In genomic region chr16:23482846-23483245, GRCm38 (mm10) we compare ENCODE assay signal across 25 mouse cellular contexts. TPM values are rescaled to one million over a fixed set of nuclear protein-coding genes. Genes with fewer than 3 reads are reported as not detected.
DNase-seq lines count a peak whose midpoint lies in the region; ATAC-seq lines count a peak whose summit lies in the region.
"Had no signal": no experiment of that assay in that cellular context is flagged by ENCODE, and none has a peak within 500 bp of the region (broad histone marks: within the 10 kb centered on the region; RNA-seq: fewer than 3 reads in every experiment).

No protein-coding gene starts in this region.

- peak; percentile 59 for DNase-seq in heart, adult 11 months
- DNase-seq in heart, postnatal 10 days: no peak
- peak; percentile 14 for DNase-seq in ES-CJ7 (ENCODE audit: low read depth, low spot score)
- DNase-seq in ZHBTc4 (ENCODE audit: low read depth, low spot score): peak; percentile 23
- DNase-seq: adrenal gland, adult 2 months; adrenal gland, postnatal 10 days; adrenal gland, postnatal 25 days; B cell, adult 2 months; cerebellum, adult 11 months; cerebellum, adult 18-20 months; cerebellum, adult 8-10 months; cerebellum, adult 9-11 months; cerebellum, postnatal 14 days; cerebellum, postnatal 36 days; embryo, embryonic 11 days; forebrain, postnatal 0 days had no signal

- intact Hi-C loops in heart, postnatal 10 days (cut with DNase I): no loop called here

- ATAC-seq in erythroblast, adult 5-6 weeks (replicated peaks; ENCODE audit: low FRiP score, poor library complexity, severe bottlenecking): no peak
- ATAC-seq: CD4-positive, CD25-positive, alpha-beta regulatory T cell, adult 4 months; forebrain, embryonic 13.5 days; forebrain, embryonic 15.5 days; forebrain, postnatal 0 days had no signal

RNA-seq across cellular contexts. Expression of gene Rtp4, which starts 37.2 kb away (rescaled TPM):
- 1 to 10 TPM; 1.7 to 2.1 TPM for total RNA-seq in heart, postnatal 10 days (2021)
- 24.9 and 40.5 TPM in 2 replicates for total RNA-seq in erythroblast, adult 5-6 weeks (2015; ENCODE audit: low replicate concordance)
- total RNA-seq in erythroblast, adult 5-6 weeks (2017; ENCODE audit: low replicate concordance): 7.9 and 8.9 TPM in 2 replicates
- total RNA-seq: MEL had no signal

RNA-seq across cellular contexts. Expression of gene Masp1, which starts 37.8 kb away (rescaled TPM):
- 10 to 100 TPM; 24.5 TPM for total RNA-seq in heart, postnatal 10 days (2021)
- total RNA-seq in erythroblast, adult 5-6 weeks (2015; ENCODE audit: low replicate concordance): not detected in 2 replicates
- total RNA-seq in erythroblast, adult 5-6 weeks (2017; ENCODE audit: low replicate concordance): not detected in 2 replicates
- total RNA-seq: common myeloid progenitor, adult 5-6 weeks; MEL had no signal

RNA-seq across cellular contexts. Expression of gene Rtp1, which starts 53.9 kb away (rescaled TPM):
- total RNA-seq in heart, postnatal 10 days (2021): not detected
- not detected in 2 replicates for total RNA-seq in erythroblast, adult 5-6 weeks (2015; ENCODE audit: low replicate concordance)
- total RNA-seq in erythroblast, adult 5-6 weeks (2017; ENCODE audit: low replicate concordance): not detected in 2 replicates
- total RNA-seq: adrenal gland, adult 2 months; adrenal gland, postnatal 10 days; adrenal gland, postnatal 25 days; adrenal gland, postnatal 4 days; CH12.LX; common myeloid progenitor, adult 5-6 weeks; ES-E14; MEL had no signal

Comparison
In these comparisons a context has a peak if more than half of its experiments do, and no peak if none do; other contexts are left out.
1. DNase-seq: peak in heart, adult 11 months (single experiment), ES-CJ7 (single experiment) and ZHBTc4 (single experiment); none in heart, postnatal 10 days (0 of 2).
2. RNA of gene Masp1, which starts 37.8 kb away (total RNA-seq): 24.5 TPM in heart, postnatal 10 days; not detected in erythroblast, adult 5-6 weeks; every median in the first group is over 10 times any median in the second.